Mouse (Mus musculus): ENCODE data around the gene Itpr3. TPM values are rescaled to one million over a fixed set of nuclear protein-coding genes. Genes with fewer than 3 reads are reported as not detected.

Itpr3 gene
- polyA plus RNA-seq, 1 experiment from 2014 or later = 0.73 TPM

DNA sequence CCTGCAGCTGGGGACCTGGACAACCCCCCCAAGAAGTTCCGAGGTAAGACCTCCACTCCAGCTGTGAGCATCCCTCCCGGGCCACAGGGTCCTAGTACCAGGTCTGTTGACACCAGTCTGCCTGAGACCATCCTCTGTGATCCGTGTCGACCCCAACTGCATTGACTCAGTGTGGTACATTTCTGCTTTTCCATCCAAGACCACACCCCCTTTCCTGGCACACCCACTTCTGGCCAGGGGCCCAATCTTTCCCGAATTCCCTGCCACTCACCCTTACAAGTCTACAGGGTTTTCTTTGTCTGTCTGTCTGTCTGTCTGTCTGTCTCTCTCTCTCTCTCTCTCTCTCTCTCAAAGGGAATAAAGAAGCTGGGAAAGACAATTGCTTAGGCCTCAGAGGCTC, 16.0 kb downstream of the Itpr3 start:
- Histone ChIP-seq H3K27me3 (ENCODE audit: control insufficient read depth, insufficient read depth, low read depth, low read length) (no peaks in the 10 kb centered on the region), H3K36me3 (ENCODE audit: control insufficient read depth, insufficient read depth, low read length) (no peaks in the 10 kb centered on the region), H3K4me1 (ENCODE audit: control insufficient read depth, insufficient read depth, low read length) (peaks cover 8% of the 10 kb centered on the region), H3K27ac (ENCODE audit: low read length) (no peak overlapping the region), H3K4me3 (ENCODE audit: low read depth, low read length) (no peak overlapping the region), H3K4me2 (ENCODE audit: low read length) (no peak overlapping the region), H3K9ac (ENCODE audit: low read depth, low read length) (no peak overlapping the region), H3K9me3 (replicated peaks; ENCODE audit: control insufficient read depth, low read length, poor library complexity, severe bottlenecking) (no peaks in the 10 kb centered on the region)
- WGBS = 84% methylated on average over 5 of the region's 5 CpGs
- ATAC-seq = no peak

DNA sequence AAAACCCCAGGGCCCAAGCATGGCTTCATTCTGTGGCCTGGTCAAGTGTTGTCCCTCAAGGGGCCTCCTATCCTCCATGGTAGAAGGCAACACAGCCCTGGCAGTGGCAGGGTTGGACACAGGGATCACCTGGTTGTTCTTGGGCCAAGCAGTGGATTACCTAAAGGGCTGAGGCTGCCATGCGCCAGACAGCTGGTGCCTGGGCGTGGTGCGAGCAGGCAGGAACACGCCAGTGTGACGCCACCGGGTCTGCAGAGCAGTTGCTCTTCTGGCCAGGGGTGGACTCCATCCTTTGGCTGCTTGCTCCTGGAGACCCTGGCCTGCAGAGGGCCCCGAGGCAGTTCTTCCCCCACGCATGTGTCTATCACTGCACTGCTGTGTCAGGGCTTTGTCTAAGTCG, 16.7 kb downstream of the Itpr3 start:
- Histone ChIP-seq H3K36me3 (ENCODE audit: control insufficient read depth, insufficient read depth, low read length) (no peaks in the 10 kb centered on the region), H3K27ac (ENCODE audit: low read length) (no peak overlapping the region), H3K27me3 (ENCODE audit: control insufficient read depth, insufficient read depth, low read depth, low read length) (no peaks in the 10 kb centered on the region), H3K4me1 (ENCODE audit: control insufficient read depth, insufficient read depth, low read length) (peaks cover 8% of the 10 kb centered on the region), H3K9ac (ENCODE audit: low read depth, low read length) (no peak overlapping the region), H3K4me2 (ENCODE audit: low read length) (no peak overlapping the region), H3K4me3 (ENCODE audit: low read depth, low read length) (no peak overlapping the region), H3K9me3 (replicated peaks; ENCODE audit: control insufficient read depth, low read length, poor library complexity, severe bottlenecking) (no peaks in the 10 kb centered on the region)
- 69% methylated on average over 9 of the region's 9 CpGs for WGBS
- ATAC-seq = no peak

DNA sequence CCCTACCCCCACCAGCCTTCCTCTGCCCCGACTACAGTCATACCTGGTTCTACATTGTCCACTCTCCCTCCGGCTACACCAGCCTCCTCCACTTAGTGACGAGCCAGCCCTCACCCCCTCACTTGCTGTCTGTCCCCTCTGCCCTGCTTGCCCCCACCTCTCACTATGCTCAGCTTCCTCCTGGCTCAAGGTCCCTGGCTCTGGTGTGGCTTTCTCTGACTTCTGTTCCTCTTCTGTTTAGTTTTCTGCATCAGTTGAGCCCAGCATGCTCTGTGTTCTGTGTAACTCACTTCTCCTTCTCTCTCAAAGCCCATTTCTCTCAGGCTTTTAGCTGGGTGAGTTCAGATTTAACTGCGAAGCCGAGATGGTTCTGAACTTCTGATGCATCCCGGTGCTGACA, 17.1 kb downstream of the Itpr3 start:
- H3K27me3 ChIP-seq (ENCODE audit: control insufficient read depth, insufficient read depth, low read depth, low read length) = no peaks in the 10 kb centered on the region
- no peak for ATAC-seq
- no peak overlapping the region for H3K9ac ChIP-seq (ENCODE audit: low read depth, low read length)
- no peak overlapping the region for H3K27ac ChIP-seq (ENCODE audit: low read length)
- 80% methylated on average over 6 of the region's 6 CpGs for WGBS
- H3K4me3 ChIP-seq (ENCODE audit: low read depth, low read length) = no peak overlapping the region
- no peaks in the 10 kb centered on the region for H3K36me3 ChIP-seq (ENCODE audit: control insufficient read depth, insufficient read depth, low read length)
- no peaks in the 10 kb centered on the region for H3K9me3 ChIP-seq (replicated peaks; ENCODE audit: control insufficient read depth, low read length, poor library complexity, severe bottlenecking)
- H3K4me1 ChIP-seq (ENCODE audit: control insufficient read depth, insufficient read depth, low read length) = peaks cover 8% of the 10 kb centered on the region
- H3K4me2 ChIP-seq (ENCODE audit: low read length) = no peak overlapping the region

DNA sequence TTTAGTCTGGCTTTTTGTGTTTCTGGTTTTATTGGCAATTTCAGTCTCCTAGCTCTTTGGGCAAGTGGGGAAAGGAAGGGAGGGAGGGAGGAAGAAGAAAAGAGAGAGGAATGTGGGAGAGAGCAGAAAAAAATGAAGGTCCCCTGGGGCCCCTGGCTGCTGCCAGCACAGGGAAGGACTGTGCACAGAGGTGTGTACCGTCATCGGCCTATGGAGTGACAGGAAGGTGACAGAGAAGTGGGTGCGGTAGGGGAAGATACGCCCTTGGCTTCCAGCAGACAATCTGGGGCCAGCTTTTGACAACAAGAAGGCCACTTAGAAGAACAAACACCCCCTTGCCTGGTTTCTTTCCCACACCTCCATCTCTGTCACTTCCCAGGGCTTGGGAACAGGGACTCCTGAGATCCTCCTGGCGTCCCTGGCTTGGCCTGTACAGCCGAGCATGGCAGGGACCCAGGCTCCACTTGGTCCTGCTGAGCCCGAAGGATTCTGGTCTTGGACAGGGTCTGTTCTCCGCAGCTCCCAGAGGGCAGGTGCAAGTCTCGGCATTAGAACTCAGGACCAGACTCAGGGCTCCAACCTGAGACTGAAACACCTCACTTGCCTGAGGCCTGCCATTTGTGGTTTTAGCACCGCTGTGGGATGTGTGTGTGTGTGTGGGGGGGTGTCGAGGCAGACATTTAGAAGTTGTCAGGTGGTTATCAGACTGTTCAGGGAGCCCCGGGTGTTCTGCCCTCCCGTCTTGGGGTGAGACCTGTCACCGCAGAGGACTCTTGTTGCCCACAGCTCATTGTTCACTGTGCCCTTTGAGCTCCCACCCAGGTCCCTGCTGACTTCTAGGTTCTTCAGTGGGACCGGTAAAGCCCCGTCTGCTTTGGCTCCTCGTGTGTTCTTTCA, 18.0 kb downstream of the Itpr3 start:
- H3K4me3 ChIP-seq (ENCODE audit: low read depth, low read length) = no peak overlapping the region
- H3K27me3 ChIP-seq (ENCODE audit: control insufficient read depth, insufficient read depth, low read depth, low read length) = no peaks in the 10 kb centered on the region
- H3K27ac ChIP-seq (ENCODE audit: low read length) = no peak overlapping the region
- no peak for ATAC-seq
- WGBS = 82% methylated on average over 17 of the region's 17 CpGs
- no peak overlapping the region for H3K4me2 ChIP-seq (ENCODE audit: low read length)
- H3K9ac ChIP-seq (ENCODE audit: low read depth, low read length) = no peak overlapping the region
- no peaks in the 10 kb centered on the region for H3K36me3 ChIP-seq (ENCODE audit: control insufficient read depth, insufficient read depth, low read length)
- H3K9me3 ChIP-seq (replicated peaks; ENCODE audit: control insufficient read depth, low read length, poor library complexity, severe bottlenecking) = no peaks in the 10 kb centered on the region
- no peaks in the 10 kb centered on the region for H3K4me1 ChIP-seq (ENCODE audit: control insufficient read depth, insufficient read depth, low read length)

DNA sequence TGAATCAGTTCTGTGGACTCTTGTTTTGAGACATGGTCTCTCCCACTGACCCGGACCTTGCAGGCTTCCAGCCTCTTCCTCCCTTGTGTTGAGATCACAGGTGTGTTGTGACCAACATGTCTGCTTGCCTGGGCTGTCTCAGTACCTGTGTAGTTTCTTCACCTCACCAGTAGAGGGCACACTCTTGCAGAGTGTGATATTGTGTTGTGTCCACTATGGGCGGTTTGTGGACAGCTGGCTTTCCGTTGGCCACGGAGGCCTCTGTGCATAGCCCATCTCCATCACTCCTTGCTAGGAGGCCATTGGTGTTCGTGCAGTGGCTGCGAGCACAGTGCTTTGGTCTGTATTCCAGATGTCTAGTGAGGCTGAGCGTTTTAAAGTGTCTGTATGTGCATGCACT, 20.0 kb downstream of the Itpr3 start:
- H3K9me3 ChIP-seq (replicated peaks; ENCODE audit: control insufficient read depth, low read length, poor library complexity, severe bottlenecking) = no peaks in the 10 kb centered on the region
- H3K4me3 ChIP-seq (ENCODE audit: low read depth, low read length) = no peak overlapping the region
- no peaks in the 10 kb centered on the region for H3K27me3 ChIP-seq (ENCODE audit: control insufficient read depth, insufficient read depth, low read depth, low read length)
- H3K4me1 ChIP-seq (ENCODE audit: control insufficient read depth, insufficient read depth, low read length) = no peaks in the 10 kb centered on the region
- no peaks in the 10 kb centered on the region for H3K36me3 ChIP-seq (ENCODE audit: control insufficient read depth, insufficient read depth, low read length)
- no peak for ATAC-seq
- 98% methylated on average over 7 of the region's 7 CpGs for WGBS
- no peak overlapping the region for H3K4me2 ChIP-seq (ENCODE audit: low read length)
- H3K9ac ChIP-seq (ENCODE audit: low read depth, low read length) = no peak overlapping the region
- no peak overlapping the region for H3K27ac ChIP-seq (ENCODE audit: low read length)

DNA sequence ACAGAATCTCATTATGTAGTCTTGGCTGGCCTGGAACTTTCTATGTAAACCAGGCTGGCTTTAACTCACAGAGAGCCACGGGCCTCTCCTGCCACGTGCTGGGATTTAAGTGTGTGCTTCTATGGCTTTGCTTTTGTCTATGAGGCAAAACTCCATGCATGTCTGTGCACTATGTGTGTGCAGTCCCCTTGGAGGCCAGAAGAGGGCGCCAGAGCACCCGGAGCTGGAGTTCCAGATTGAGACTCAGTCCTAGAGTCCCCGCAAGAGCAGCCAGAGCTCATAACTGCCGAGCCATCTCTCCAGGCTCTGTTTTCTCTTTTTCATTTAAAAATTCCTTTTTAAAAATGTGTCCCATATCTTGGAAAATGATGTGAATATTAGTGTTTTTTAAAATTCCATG, 20.8 kb downstream of the Itpr3 start:
- 80% methylated on average over 6 of the region's 6 CpGs for WGBS
- no peaks in the 10 kb centered on the region for H3K36me3 ChIP-seq (ENCODE audit: control insufficient read depth, insufficient read depth, low read length)
- ATAC-seq = no peak

DNA sequence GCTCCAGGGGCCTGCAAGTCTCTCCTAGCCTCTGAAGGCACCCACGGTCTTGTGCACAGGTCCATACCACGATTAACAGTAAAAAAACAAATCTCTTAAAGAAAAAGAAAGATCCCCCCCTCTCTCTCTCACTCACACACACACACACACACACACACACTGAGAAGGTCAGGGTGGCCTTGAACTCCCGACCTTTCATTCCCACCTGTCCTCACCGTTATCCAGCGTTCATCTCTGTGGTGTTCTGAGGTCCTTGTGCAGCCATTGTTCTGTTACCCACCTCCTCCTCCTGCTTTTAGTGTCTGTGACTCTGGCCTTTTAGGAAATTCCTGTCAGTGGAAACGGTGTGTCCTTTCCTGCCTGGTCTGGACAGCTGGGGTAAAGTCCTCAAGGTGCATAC, 21.4 kb downstream of the Itpr3 start:
- Histone ChIP-seq H3K9ac (ENCODE audit: low read depth, low read length) (no peak overlapping the region), H3K36me3 (ENCODE audit: control insufficient read depth, insufficient read depth, low read length) (no peaks in the 10 kb centered on the region), H3K4me3 (ENCODE audit: low read depth, low read length) (no peak overlapping the region), H3K27ac (ENCODE audit: low read length) (no peak overlapping the region), H3K4me1 (ENCODE audit: control insufficient read depth, insufficient read depth, low read length) (no peaks in the 10 kb centered on the region), H3K27me3 (ENCODE audit: control insufficient read depth, insufficient read depth, low read depth, low read length) (no peaks in the 10 kb centered on the region), H3K4me2 (ENCODE audit: low read length) (no peak overlapping the region), H3K9me3 (replicated peaks; ENCODE audit: control insufficient read depth, low read length, poor library complexity, severe bottlenecking) (no peaks in the 10 kb centered on the region)
- ATAC-seq = no peak
- WGBS = 82% methylated on average over 6 of the region's 6 CpGs

More for the DNA sequence above, 20.8 kb downstream of the Itpr3 start:
- Histone ChIP-seq H3K4me1 (ENCODE audit: control insufficient read depth, insufficient read depth, low read length) (no peaks in the 10 kb centered on the region), H3K9ac (ENCODE audit: low read depth, low read length) (no peak overlapping the region), H3K4me3 (ENCODE audit: low read depth, low read length) (no peak overlapping the region), H3K9me3 (replicated peaks; ENCODE audit: control insufficient read depth, low read length, poor library complexity, severe bottlenecking) (no peaks in the 10 kb centered on the region), H3K27me3 (ENCODE audit: control insufficient read depth, insufficient read depth, low read depth, low read length) (no peaks in the 10 kb centered on the region), H3K4me2 (ENCODE audit: low read length) (no peak overlapping the region), H3K27ac (ENCODE audit: low read length) (no peak overlapping the region)

DNA sequence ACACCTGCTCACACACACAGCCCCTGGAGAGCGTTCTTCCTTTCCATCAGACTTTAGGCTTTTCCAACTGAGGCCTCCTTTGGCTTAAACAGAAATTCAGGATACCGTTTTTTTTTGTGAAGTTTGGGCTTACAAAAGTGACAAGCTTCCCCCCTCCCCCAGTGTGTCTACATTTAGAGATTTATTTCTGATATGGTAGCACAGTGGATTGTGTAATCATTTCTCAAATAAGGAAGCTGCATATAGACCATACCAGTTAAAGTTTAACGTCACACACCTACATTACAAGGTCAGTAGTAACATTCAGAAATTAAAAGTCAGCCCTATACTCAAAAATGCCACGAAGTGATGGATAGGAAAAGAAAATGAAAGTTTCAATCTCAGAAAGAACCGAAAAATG, 24.8 kb downstream of the Itpr3 start:
- H3K27me3 ChIP-seq (ENCODE audit: control insufficient read depth, insufficient read depth, low read depth, low read length) = no peaks in the 10 kb centered on the region
- no peak for ATAC-seq
- no peaks in the 10 kb centered on the region for H3K9me3 ChIP-seq (replicated peaks; ENCODE audit: control insufficient read depth, low read length, poor library complexity, severe bottlenecking)
- no peak overlapping the region for H3K4me3 ChIP-seq (ENCODE audit: low read depth, low read length)
- WGBS = 87% methylated on average over 5 of the region's 5 CpGs
- no peaks in the 10 kb centered on the region for H3K4me1 ChIP-seq (ENCODE audit: control insufficient read depth, insufficient read depth, low read length)
- H3K4me2 ChIP-seq (ENCODE audit: low read length) = no peak overlapping the region
- H3K9ac ChIP-seq (ENCODE audit: low read depth, low read length) = no peak overlapping the region
- no peak overlapping the region for H3K27ac ChIP-seq (ENCODE audit: low read length)
- no peaks in the 10 kb centered on the region for H3K36me3 ChIP-seq (ENCODE audit: control insufficient read depth, insufficient read depth, low read length)

DNA sequence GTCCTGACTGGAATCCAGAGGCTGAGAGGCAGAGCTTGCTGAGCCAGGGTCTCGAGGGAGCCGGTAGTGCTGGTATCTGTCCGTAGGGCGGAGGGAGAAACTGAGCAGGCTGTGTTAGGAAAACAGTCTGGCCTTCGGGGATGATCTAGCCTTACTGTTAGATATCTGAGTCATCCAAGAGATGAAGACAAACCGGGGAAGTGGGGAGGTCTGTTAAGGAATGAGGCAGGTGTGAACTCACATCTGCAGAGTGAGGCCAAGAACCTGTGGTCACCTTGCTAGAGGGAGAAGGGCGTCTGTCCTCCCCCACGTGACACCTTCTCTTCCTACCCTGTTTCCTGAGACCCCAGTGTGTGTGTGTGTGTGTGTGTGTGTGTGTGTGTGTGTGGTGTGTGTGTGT, 25.7 kb downstream of the Itpr3 start:
- Histone ChIP-seq H3K36me3 (ENCODE audit: control insufficient read depth, insufficient read depth, low read length) (no peaks in the 10 kb centered on the region), H3K4me2 (ENCODE audit: low read length) (no peak overlapping the region), H3K27ac (ENCODE audit: low read length) (no peak overlapping the region), H3K9me3 (replicated peaks; ENCODE audit: control insufficient read depth, low read length, poor library complexity, severe bottlenecking) (no peaks in the 10 kb centered on the region), H3K4me3 (ENCODE audit: low read depth, low read length) (no peak overlapping the region), H3K9ac (ENCODE audit: low read depth, low read length) (no peak overlapping the region), H3K4me1 (ENCODE audit: control insufficient read depth, insufficient read depth, low read length) (no peaks in the 10 kb centered on the region), H3K27me3 (ENCODE audit: control insufficient read depth, insufficient read depth, low read depth, low read length) (no peaks in the 10 kb centered on the region)
- WGBS = 72% methylated on average over 8 of the region's 8 CpGs
- ATAC-seq = no peak

Data from midbrain, embryonic 16.5 days (tissue).